Comparison of ENCODE assay signal across 28 mouse cellular contexts in the genomic region with DNA sequence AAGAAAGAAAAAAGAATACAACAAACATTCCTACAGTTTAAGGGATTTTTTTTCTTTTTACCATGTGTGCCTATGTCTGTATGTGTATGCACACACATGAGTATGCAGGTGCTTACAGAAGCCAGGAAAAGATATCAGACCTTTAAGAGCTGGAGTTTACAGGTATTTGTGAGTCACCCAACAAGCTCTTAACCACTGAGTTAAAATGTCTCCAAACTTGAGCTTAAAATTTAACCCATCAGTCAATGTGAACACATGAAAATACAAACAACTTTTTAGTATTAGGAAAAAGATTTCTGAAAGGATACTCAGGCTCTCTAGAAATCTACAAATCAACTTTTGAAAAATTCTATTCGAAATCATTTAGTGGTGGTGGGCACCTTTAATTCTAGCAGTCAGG. TPM values are rescaled to one million over a fixed set of nuclear protein-coding genes. Genes with fewer than 3 reads are reported as not detected.
A peak's percentile ranks its signal among the peaks of the same experiment; 100 is the strongest.
DNase-seq lines count a peak whose midpoint lies in the region; ATAC-seq and TF ChIP-seq lines count a peak whose summit lies in the region.
"Had no signal": no experiment of that assay in that cellular context is flagged by ENCODE, and none has a peak within 500 bp of the region (broad histone marks: within the 10 kb centered on the region; RNA-seq: fewer than 3 reads in every experiment).

No protein-coding gene starts in this region.

- H3K4me3 ChIP-seq in kidney, adult 2 months (ENCODE audit: insufficient read depth, low read depth, low read length), result no peak overlapping the region
- H3K4me3 ChIP-seq in kidney, embryonic 15.5 days (replicated peaks), result no peak overlapping the region
- H3K4me3 ChIP-seq in liver, adult 2 months (ENCODE audit: insufficient read depth, low read depth, low read length), result no peak overlapping the region
- no peak overlapping the region for H3K4me3 ChIP-seq in liver, embryonic 11.5 days (ENCODE audit: low read depth, low read length)
- no peak overlapping the region for H3K4me3 ChIP-seq in lung, postnatal 0 days (ENCODE audit: low read depth, low read length)
- no peak overlapping the region for H3K4me3 ChIP-seq in lung, adult 2 months (replicated peaks; ENCODE audit: extremely low read depth, low read depth, low read length)

- no peaks in the 10 kb centered on the region for H3K9me3 ChIP-seq in kidney, embryonic 15.5 days (replicated peaks)
- no peaks in the 10 kb centered on the region for H3K9me3 ChIP-seq in liver, embryonic 11.5 days (ENCODE audit: control insufficient read depth, low read length)
- H3K9me3 ChIP-seq in lung, postnatal 0 days (ENCODE audit: low read length), result no peaks in the 10 kb centered on the region
- H3K9me3 ChIP-seq: G1E had no signal

- no peak for TF ChIP-seq POLR2A in kidney, adult 2 months (IDR thresholded peaks at IDR 0.05; ENCODE audit: low read depth, low read length)
- no peak for TF ChIP-seq POLR2A in liver, adult 2 months (IDR thresholded peaks at IDR 0.05; ENCODE audit: extremely low read depth, insufficient read depth, low read length)
- no peak for TF ChIP-seq POLR2A in lung, adult 2 months (IDR thresholded peaks at IDR 0.05; ENCODE audit: borderline replicate concordance, extremely low read depth, low read depth, low read length)

- no peaks in the 10 kb centered on the region for H3K27me3 ChIP-seq in kidney, adult 2 months (replicated peaks; ENCODE audit: control insufficient read depth, insufficient read depth, low read length)
- no peaks in the 10 kb centered on the region for H3K27me3 ChIP-seq in kidney, embryonic 15.5 days
- no peaks in the 10 kb centered on the region for H3K27me3 ChIP-seq in liver, adult 2 months (ENCODE audit: control insufficient read depth, insufficient read depth, low read length)
- H3K27me3 ChIP-seq in liver, embryonic 11.5 days (replicated peaks; ENCODE audit: control insufficient read depth, insufficient read depth, low read length), result no peaks in the 10 kb centered on the region
- H3K27me3 ChIP-seq in lung, postnatal 0 days (replicated peaks; ENCODE audit: insufficient read depth, low read length), result no peaks in the 10 kb centered on the region
- H3K27me3 ChIP-seq: CH12.LX, Patski had no signal

- TF ChIP-seq EP300 in lung, postnatal 0 days (IDR thresholded peaks at IDR 0.05), result no peak

- no peak for ATAC-seq in kidney, embryonic 15.5 days (replicated peaks; ENCODE audit: low FRiP score)
- ATAC-seq in liver, embryonic 11.5 days (replicated peaks; ENCODE audit: low FRiP score), result no peak
- ATAC-seq in lung, postnatal 0 days, result no peak
- ATAC-seq: activated CD4-positive, CD25-positive, alpha-beta regulatory T cell, adult 4 months; CD4-positive, CD25-positive, alpha-beta regulatory T cell, adult 4 months; Patski had no signal

- 83% methylated on average over 1 of the region's 1 CpGs for WGBS in kidney, adult 2 months
- 88% methylated on average over 1 of the region's 1 CpGs for WGBS in kidney, embryonic 15.5 days
- 47% methylated on average over 1 of the region's 1 CpGs for WGBS in liver, adult 2 months
- WGBS in liver, embryonic 11.5 days, result 85% methylated on average over 1 of the region's 1 CpGs
- WGBS in lung, postnatal 0 days, result 96% methylated on average over 1 of the region's 1 CpGs
- 89% methylated on average over 1 of the region's 1 CpGs for WGBS in lung, adult 2 months

- DNase-seq in kidney, adult 2 months, result peak; percentile 77
- no peak for DNase-seq in kidney, postnatal 10 days
- DNase-seq in kidney, adult 9 months, result peak; percentile 80
- DNase-seq in liver, adult 2 months (ENCODE audit: extremely low read depth, low read depth, low spot score), result peak; percentile 95
- DNase-seq in liver, embryonic 11.5 days (ENCODE audit: low spot score), result no peak
- peak; percentile 21 for DNase-seq in lung, postnatal 0 days (ENCODE audit: low spot score)
- DNase-seq in lung, adult 2 months, result no peak
- DNase-seq: adrenal gland, adult 2 months; adrenal gland, adult 8-10 months; adrenal gland, postnatal 10 days; adrenal gland, postnatal 14 days; adrenal gland, postnatal 25 days; adrenal gland, postnatal 36 days; B cell, adult 2 months; cerebellum, adult 11 months; cerebellum, adult 11-12 months had no signal

- no peak overlapping the region for H3K9ac ChIP-seq in kidney, embryonic 15.5 days
- H3K9ac ChIP-seq in liver, adult 2 months (ENCODE audit: low read depth, low read length), result no peak overlapping the region
- H3K9ac ChIP-seq in liver, embryonic 11.5 days (ENCODE audit: low read depth, low read length), result no peak overlapping the region
- no peak overlapping the region for H3K9ac ChIP-seq in lung, postnatal 0 days (replicated peaks; ENCODE audit: low read depth)

- H3K4me1 ChIP-seq in kidney, adult 2 months (ENCODE audit: control insufficient read depth, insufficient read depth, low read length), result peaks cover 6% of the 10 kb centered on the region; the same call in 1 of the 2 replicates
- H3K4me1 ChIP-seq in kidney, embryonic 15.5 days, result no peaks in the 10 kb centered on the region
- peaks cover 37% of the 10 kb centered on the region for H3K4me1 ChIP-seq in liver, adult 2 months (ENCODE audit: control insufficient read depth, insufficient read depth, low read length)
- H3K4me1 ChIP-seq in liver, embryonic 11.5 days (replicated peaks; ENCODE audit: control insufficient read depth, insufficient read depth, low read length), result peaks cover 3% of the 10 kb centered on the region; the same call in 1 of the 2 replicates
- H3K4me1 ChIP-seq in lung, postnatal 0 days (ENCODE audit: insufficient read depth, low read depth, low read length), result peaks cover 5% of the 10 kb centered on the region
- H3K4me1 ChIP-seq in lung, adult 2 months (ENCODE audit: control insufficient read depth, insufficient read depth, low read length), result peaks cover 5% of the 10 kb centered on the region

- H3K27ac ChIP-seq in kidney, adult 2 months (ENCODE audit: insufficient read depth, low read depth, low read length), result no peak overlapping the region
- H3K27ac ChIP-seq in kidney, embryonic 15.5 days, result no peak overlapping the region
- peak overlapping the region; percentile 67 for H3K27ac ChIP-seq in liver, adult 2 months (replicated peaks; ENCODE audit: insufficient read depth, low read depth, low read length)
- no peak overlapping the region for H3K27ac ChIP-seq in liver, embryonic 11.5 days (ENCODE audit: low read depth, low read length)
- H3K27ac ChIP-seq in lung, postnatal 0 days (ENCODE audit: low read length), result no peak overlapping the region

- H3K36me3 ChIP-seq in kidney, adult 2 months (ENCODE audit: control insufficient read depth, insufficient read depth, low read length), result peaks cover 4% of the 10 kb centered on the region; the same call in 1 of the 2 replicates
- H3K36me3 ChIP-seq in kidney, embryonic 15.5 days, result peaks cover 43% of the 10 kb centered on the region
- H3K36me3 ChIP-seq in liver, adult 2 months (ENCODE audit: control insufficient read depth, insufficient read depth, low read length), result peaks cover 22% of the 10 kb centered on the region
- peaks cover 15% of the 10 kb centered on the region for H3K36me3 ChIP-seq in liver, embryonic 11.5 days (ENCODE audit: control insufficient read depth, insufficient read depth, low read length)
- peaks cover 17% of the 10 kb centered on the region; the same call in 1 of the 2 replicates for H3K36me3 ChIP-seq in lung, postnatal 0 days (ENCODE audit: insufficient read depth, low read length)

- no peak for TF ChIP-seq CTCF in kidney, adult 2 months (conservative IDR thresholded peaks at IDR 0.05; ENCODE audit: insufficient read depth, insufficient read length, low read depth, low read length)
- no peak for TF ChIP-seq CTCF in liver, adult 2 months (IDR thresholded peaks at IDR 0.05; ENCODE audit: low read depth, low read length)
- TF ChIP-seq CTCF in lung, postnatal 0 days (IDR thresholded peaks at IDR 0.05), result no peak
- no peak for TF ChIP-seq CTCF in lung, adult 2 months (IDR thresholded peaks at IDR 0.05; ENCODE audit: insufficient read depth, low read length)

- no peak overlapping the region for H3K4me2 ChIP-seq in kidney, embryonic 15.5 days
- H3K4me2 ChIP-seq in liver, embryonic 11.5 days, result no peak overlapping the region
- H3K4me2 ChIP-seq in lung, postnatal 0 days (replicated peaks; ENCODE audit: low read depth, low read length), result no peak overlapping the region

- H3K79me2 ChIP-seq in liver, adult 2 months (ENCODE audit: control insufficient read depth, insufficient read depth, low read length), result peaks cover 20% of the 10 kb centered on the region; the same call in 1 of the 2 replicates

RNA-seq across cellular contexts. Expression of a gene that starts 11.7 kb away (rescaled TPM):
- 13.5 and 13.7 TPM in 2 replicates for polyA plus RNA-seq in kidney, adult 2 months (2012; rRNA removed)
- polyA plus RNA-seq in kidney, embryonic 15.5 days (2015; fragmentation: Nextera tagmentation; extraction: Ambion mirVana), result 54.6 and 54.7 TPM in 2 replicates
- 52.4 and 55.1 TPM in 2 replicates for total RNA-seq in liver, adult 2 months (2014; rRNA removed)
- polyA plus RNA-seq in liver, adult 2 months (2012; rRNA removed), result 8.7 and 9.0 TPM in 2 replicates
- 49.6 and 50.6 TPM in 2 replicates for polyA plus RNA-seq in liver, embryonic 11.5 days (2014; fragmentation: Nextera tagmentation; extraction: Ambion mirVana)
- polyA plus RNA-seq in lung, postnatal 0 days (2015; fragmentation: Nextera tagmentation; extraction: Ambion mirVana), result 36.1 and 41.3 TPM in 2 replicates
- polyA plus RNA-seq in lung, adult 2 months (2012; rRNA removed), result 13.1 and 16.5 TPM in 2 replicates

RNA-seq across cellular contexts. Expression of a gene that starts 18.0 kb away (rescaled TPM):
- polyA plus RNA-seq in kidney, adult 2 months (2012; rRNA removed), result not detected in 2 replicates
- not detected in 2 replicates for polyA plus RNA-seq in kidney, embryonic 15.5 days (2015; fragmentation: Nextera tagmentation; extraction: Ambion mirVana)
- total RNA-seq in liver, adult 2 months (2014; rRNA removed), result not detected in 2 replicates
- polyA plus RNA-seq in liver, adult 2 months (2012; rRNA removed), result not detected in 2 replicates
- not detected in 2 replicates for polyA plus RNA-seq in liver, embryonic 11.5 days (2014; fragmentation: Nextera tagmentation; extraction: Ambion mirVana)
- not detected in 2 replicates for polyA plus RNA-seq in lung, postnatal 0 days (2015; fragmentation: Nextera tagmentation; extraction: Ambion mirVana)
- not detected in 2 replicates for polyA plus RNA-seq in lung, adult 2 months (2012; rRNA removed)
- total RNA-seq: adrenal gland, adult 18-20 months; adrenal gland, adult 2 months; adrenal gland, adult 8-10 months; adrenal gland, postnatal 10 days; adrenal gland, postnatal 14 days; adrenal gland, postnatal 25 days; adrenal gland, postnatal 36 days; adrenal gland, postnatal 4 days; CH12.LX; ES-E14; G1E; MEL had no signal
- polyA plus RNA-seq: activated CD4-positive, CD25-positive, alpha-beta regulatory T cell, adult 4 months; adrenal gland, adult 2 months; brain, embryonic 14.5 days; C2C12; CD4-positive, CD25-positive, alpha-beta regulatory T cell, adult 4 months; G1E; Patski had no signal

Comparison
In these comparisons a context has a peak if more than half of its experiments do, and no peak if none do; other contexts are left out.
1. DNase-seq: peak in kidney, adult 2 months (single experiment), kidney, adult 9 months (single experiment), liver, adult 2 months (single experiment) and lung, postnatal 0 days (single experiment); none in kidney, postnatal 10 days (single experiment), liver, embryonic 11.5 days (single experiment) and lung, adult 2 months (single experiment).